Mouse (Mus musculus) liver, embryonic 13.5 days (tissue): ENCODE results near the gene Gnb3. TPM values are rescaled to one million over a fixed set of nuclear protein-coding genes. Genes with fewer than 3 reads are reported as not detected.

Experiments
- ATAC-seq: fragments of 200-750 bp; cut with Nextera tagmentation; 2 replicates; pipeline ENCODE4 v1.8.0; 2017; ENCODE audit warnings: low read depth, mild to moderate bottlenecking, moderate number of reproducible peaks, moderate library complexity
- DNase-seq: peaks from one replicate; pipeline ENCODE4 v3.0.0; 2022
- H3K27ac ChIP-seq: fragments of 300-500 bp; sonication (generic); 2 replicates; pipeline ENCODE4 v1.5.1; 2015; ENCODE audit warnings: moderate library complexity, mild to moderate bottlenecking, inconsistent platforms
- H3K27me3 ChIP-seq: fragments of 300-500 bp; sonication (generic); 2 replicates; pipeline ENCODE4 v1.6.1; 2015; ENCODE audit warnings: mild to moderate bottlenecking, inconsistent platforms
- H3K36me3 ChIP-seq: fragments of 300-500 bp; sonication (generic); 2 replicates; pipeline ENCODE4 v1.6.1; 2015; ENCODE audit warnings: mild to moderate bottlenecking, inconsistent platforms
- H3K4me1 ChIP-seq: fragments of 300-500 bp; sonication (generic); replicated peaks from 2 replicates; pipeline ENCODE4 v1.6.1; 2015; ENCODE audit warnings: inconsistent platforms
- H3K4me2 ChIP-seq: fragments of 300-500 bp; sonication (generic); 2 replicates; pipeline ENCODE4 v1.6.1; 2015; ENCODE audit warnings: inconsistent platforms, mild to moderate bottlenecking, moderate library complexity
- H3K4me3 ChIP-seq: fragments of 300-500 bp; sonication (generic); replicated peaks from 2 replicates; pipeline ENCODE4 v1.5.1; 2015; ENCODE audit warnings: mild to moderate bottlenecking, inconsistent platforms
- H3K9ac ChIP-seq: fragments of 300-500 bp; sonication (generic); 2 replicates; pipeline ENCODE4 v1.6.1; 2015; ENCODE audit warnings: mild to moderate bottlenecking, inconsistent platforms
- H3K9me3 ChIP-seq: fragments of 300-500 bp; sonication (generic); replicated peaks from 2 replicates; pipeline ENCODE4 v1.6.1; 2016; ENCODE audit warnings: inconsistent platforms
- WGBS: fragments of 180-500 bp; shearing (Covaris S2); methylation state at CpG from one replicate; pipeline ENCODE4 v1.1.7; 2015; ENCODE audit not compliant: insufficient replicate concordance; 5-methylcytosine and 5-hydroxymethylcytosine counted together
- polyA plus RNA-seq: library from polyadenylated mRNA; unstranded; fragments of >200 nt; fragmentation: Nextera tagmentation; extraction: Ambion mirVana; gene quantifications from 2 replicates; pipeline ENCODE4 v1.2.1, GENCODE M21; 2015

The Gnb3 gene
- polyA plus RNA-seq, 1 experiment from 2014 or later, result 0.16 TPM

GRCm38 (mm10) chr6:124828868-124829798 is 10.9 kb downstream of the Gnb3 start, which contains the start of the genes Usp5 and Cdca3:
Gene Usp5 (minus strand): TSS chr6:124829484.
Gene Cdca3 (plus strand): TSS chr6:124829547.
- peak within 1 kb of the TSS; percentile 97 for H3K9ac ChIP-seq
- WGBS, result under 1% methylated on average over 55 of the region's 55 CpGs
- peaks cover 43% of the 10 kb centered on the region for H3K4me1 ChIP-seq
- ATAC-seq (peak; percentile 87), DNase-seq (peak; percentile 99)
- no peaks in the 10 kb centered on the region for H3K9me3 ChIP-seq
- peak within 1 kb of the TSS; percentile 98 for H3K4me3 ChIP-seq
- no peaks in the 10 kb centered on the region for H3K27me3 ChIP-seq
- H3K4me2 ChIP-seq, result peak within 1 kb of the TSS; percentile 92
- H3K36me3 ChIP-seq, result peaks cover 58% of the 10 kb centered on the region
- H3K27ac ChIP-seq, result peak within 1 kb of the TSS; percentile 91

DNA sequence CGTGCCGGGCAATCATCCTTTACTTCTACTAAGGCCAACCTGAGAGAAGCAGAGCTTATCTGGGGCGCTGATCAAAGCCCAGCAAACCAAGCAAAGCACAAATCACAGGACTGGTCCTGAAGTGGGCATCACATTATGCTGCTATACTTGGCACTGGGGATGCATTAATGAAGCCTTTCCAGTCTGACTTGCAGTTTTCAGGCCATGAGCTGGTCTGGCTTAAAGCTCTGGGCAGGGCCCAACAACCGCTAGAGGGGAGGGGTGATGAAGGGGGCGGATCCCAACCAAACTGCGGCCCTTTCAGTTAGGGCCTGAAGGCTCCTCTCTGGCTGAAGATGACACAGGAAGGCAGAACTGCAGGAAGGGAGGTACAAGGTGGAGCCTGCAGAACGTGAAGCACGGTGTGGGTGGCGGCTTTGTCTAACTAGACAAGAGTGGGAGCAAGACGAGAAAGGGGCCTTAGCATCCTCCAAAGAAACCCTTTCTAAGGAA is 11.9 kb downstream of the Gnb3 start:
- WGBS, result 18% methylated on average over 10 of the region's 10 CpGs
- ATAC-seq (no peak), DNase-seq (peak; percentile 58)
- H3K27me3 ChIP-seq, result no peaks in the 10 kb centered on the region
- H3K9ac ChIP-seq, result peak overlapping the region; percentile 78
- H3K4me2 ChIP-seq, result peak overlapping the region; percentile 92
- no peaks in the 10 kb centered on the region for H3K9me3 ChIP-seq
- H3K27ac ChIP-seq, result peak overlapping the region; percentile 69
- peaks cover 43% of the 10 kb centered on the region for H3K4me1 ChIP-seq
- H3K36me3 ChIP-seq, result peaks cover 58% of the 10 kb centered on the region
- H3K4me3 ChIP-seq, result peak overlapping the region; percentile 98

DNA sequence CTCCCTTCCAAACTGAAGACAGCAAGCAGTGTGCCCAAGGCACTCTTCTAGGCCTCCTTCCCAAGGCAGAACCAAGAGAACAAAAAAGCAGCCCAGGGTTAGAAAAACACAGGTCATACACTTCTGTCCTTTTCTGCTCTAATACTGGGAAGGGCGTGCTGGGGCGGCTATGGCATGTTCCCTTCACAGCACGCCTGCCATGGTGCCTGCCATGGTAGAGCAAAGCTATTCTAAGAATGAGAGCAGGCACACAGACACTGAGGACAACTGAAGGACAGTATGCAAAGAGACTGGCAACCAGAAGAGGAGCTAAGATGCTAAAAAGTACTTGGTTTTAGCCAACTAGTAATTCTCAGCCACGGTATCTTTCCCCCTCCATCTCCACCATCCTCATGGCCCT is 18.0 kb downstream of the Gnb3 start:
- Histone ChIP-seq H3K27ac (no peak overlapping the region), H3K4me2 (no peak overlapping the region), H3K9me3 (no peaks in the 10 kb centered on the region), H3K4me3 (no peak overlapping the region), H3K9ac (no peak overlapping the region), H3K27me3 (no peaks in the 10 kb centered on the region), H3K36me3 (peaks cover 93% of the 10 kb centered on the region), H3K4me1 (peaks cover 7% of the 10 kb centered on the region)
- 88% methylated on average over 4 of the region's 4 CpGs for WGBS
- DNase-seq (no peak), ATAC-seq (no peak)

GRCm38 (mm10) chr6:124820891-124821290 is 19.2 kb downstream of the Gnb3 start:
- Histone ChIP-seq H3K27ac (no peak overlapping the region), H3K9me3 (no peaks in the 10 kb centered on the region), H3K36me3 (peaks cover 100% of the 10 kb centered on the region), H3K4me1 (0 out of 2 replicates have a peak, but pooled peaks cover 4% of the 10 kb centered on the region), H3K4me3 (no peak overlapping the region), H3K4me2 (no peak overlapping the region), H3K9ac (no peak overlapping the region), H3K27me3 (no peaks in the 10 kb centered on the region)
- ATAC-seq, result no peak
- no peak for DNase-seq
- 82% methylated on average over 5 of the region's 5 CpGs for WGBS

GRCm38 (mm10) chr6:124817971-124818370 is 22.1 kb downstream of the Gnb3 start:
- H3K4me2 ChIP-seq, result no peak overlapping the region
- no peak overlapping the region for H3K27ac ChIP-seq
- peaks cover 24% of the 10 kb centered on the region for H3K4me1 ChIP-seq
- H3K9ac ChIP-seq, result no peak overlapping the region
- H3K27me3 ChIP-seq, result no peaks in the 10 kb centered on the region
- no peak for ATAC-seq
- no peaks in the 10 kb centered on the region for H3K9me3 ChIP-seq
- WGBS, result 59% methylated on average over 8 of the region's 8 CpGs
- DNase-seq, result no peak
- no peak overlapping the region for H3K4me3 ChIP-seq
- peaks cover 77% of the 10 kb centered on the region for H3K36me3 ChIP-seq

DNA sequence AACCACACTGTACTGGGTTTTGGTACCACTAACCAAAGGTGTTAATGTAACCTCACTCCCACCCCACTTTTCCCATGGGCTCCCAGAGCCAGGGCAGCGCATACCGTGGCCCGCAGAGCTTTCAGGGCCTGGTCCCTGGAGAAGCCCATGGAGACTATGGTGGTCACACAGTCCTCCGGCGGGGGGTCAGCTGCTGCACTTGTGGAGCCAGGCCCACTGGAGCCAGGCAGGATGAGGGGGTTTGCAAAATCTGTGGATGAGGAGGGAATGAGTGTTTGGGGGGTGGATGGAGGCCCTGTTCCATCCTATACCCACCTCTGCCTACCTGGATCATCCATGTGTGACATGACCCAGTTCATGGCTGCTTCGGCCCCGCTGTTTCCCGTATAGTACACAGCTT is 22.5 kb downstream of the Gnb3 start:
- 90% methylated on average over 8 of the region's 8 CpGs for WGBS
- ATAC-seq (no peak), DNase-seq (no peak)
- no peaks in the 10 kb centered on the region for H3K9me3 ChIP-seq
- no peak overlapping the region; the same call in 1 of the 2 replicates for H3K9ac ChIP-seq
- no peak overlapping the region for H3K4me3 ChIP-seq
- H3K36me3 ChIP-seq, result peaks cover 75% of the 10 kb centered on the region
- no peak overlapping the region for H3K4me2 ChIP-seq
- no peak overlapping the region for H3K27ac ChIP-seq
- H3K27me3 ChIP-seq, result no peaks in the 10 kb centered on the region
- H3K4me1 ChIP-seq, result peaks cover 28% of the 10 kb centered on the region

GRCm38 (mm10) chr6:124817125-124817524 is 22.9 kb downstream of the Gnb3 start:
- no peak overlapping the region for H3K4me3 ChIP-seq
- no peaks in the 10 kb centered on the region for H3K27me3 ChIP-seq
- no peak overlapping the region for H3K4me2 ChIP-seq
- H3K9ac ChIP-seq, result no peak overlapping the region; the same call in 1 of the 2 replicates
- no peak for ATAC-seq
- H3K27ac ChIP-seq, result no peak overlapping the region
- DNase-seq, result no peak
- H3K9me3 ChIP-seq, result no peaks in the 10 kb centered on the region
- peaks cover 75% of the 10 kb centered on the region for H3K36me3 ChIP-seq
- H3K4me1 ChIP-seq, result peaks cover 32% of the 10 kb centered on the region
- 82% methylated on average over 11 of the region's 11 CpGs for WGBS

GRCm38 (mm10) chr6:124816611-124817010 is 23.5 kb downstream of the Gnb3 start:
- Histone ChIP-seq H3K27ac (no peak overlapping the region), H3K9ac (no peak overlapping the region), H3K36me3 (peaks cover 75% of the 10 kb centered on the region), H3K9me3 (no peaks in the 10 kb centered on the region), H3K4me1 (peaks cover 38% of the 10 kb centered on the region), H3K27me3 (no peaks in the 10 kb centered on the region), H3K4me2 (no peak overlapping the region), H3K4me3 (no peak overlapping the region)
- ATAC-seq, result no peak
- no peak for DNase-seq
- 89% methylated on average over 4 of the region's 4 CpGs for whole genome bisulfite sequencing

- Histone ChIP-seq H3K9ac (0 out of 2 replicates have a peak overlapping the region, but pooled peaks have one; percentile 2), H3K4me3 (no peak overlapping the region)
- no peak for ATAC-seq
Measured at GRCm38 (mm10) chr6:124814858-124815774, 25.0 kb downstream of the Gnb3 start.

DNA sequence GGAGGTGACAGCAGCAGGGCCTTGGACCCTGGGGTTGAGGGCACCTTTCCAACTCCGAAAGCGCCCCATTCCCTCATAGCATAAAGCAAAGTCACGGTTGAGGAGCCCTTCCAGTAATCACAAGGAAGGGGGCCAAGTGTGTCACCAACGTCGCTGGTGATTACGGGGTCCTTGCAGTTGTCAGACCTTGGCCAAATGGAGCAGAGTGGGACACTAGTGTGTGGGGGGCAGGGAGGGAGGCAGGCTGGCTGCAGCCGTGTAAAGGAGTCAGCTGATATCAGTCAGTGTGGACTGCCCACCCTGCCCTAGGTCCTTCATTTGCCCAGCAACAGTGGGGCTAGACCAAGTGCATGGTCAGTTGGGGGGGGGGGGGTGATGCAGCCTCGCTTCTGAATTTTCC is 25.6 kb downstream of the Gnb3 start:
- Histone ChIP-seq H3K27ac (peak overlapping the region; percentile 89; the same call in 1 of the 2 replicates), H3K4me2 (peak overlapping the region; percentile 90), H3K4me1 (peaks cover 58% of the 10 kb centered on the region), H3K27me3 (no peaks in the 10 kb centered on the region), H3K9ac (peak overlapping the region; percentile 84), H3K4me3 (peak overlapping the region; percentile 73), H3K36me3 (peaks cover 72% of the 10 kb centered on the region), H3K9me3 (no peaks in the 10 kb centered on the region)
- WGBS, result 41% methylated on average over 8 of the region's 8 CpGs
- ATAC-seq (peak; percentile 10; the same call in 1 of the 2 replicates), DNase-seq (no peak)

More at GRCm38 (mm10) chr6:124814858-124815774, 25.0 kb downstream of the Gnb3 start:
- Histone ChIP-seq H3K36me3 (peaks cover 75% of the 10 kb centered on the region), H3K27ac (peak overlapping the region; percentile 89), H3K27me3 (no peaks in the 10 kb centered on the region), H3K4me2 (peak overlapping the region; percentile 90; the same call in 1 of the 2 replicates), H3K4me1 (peaks cover 51% of the 10 kb centered on the region), H3K9me3 (no peaks in the 10 kb centered on the region)
- 67% methylated on average over 9 of the region's 9 CpGs for WGBS
- no peak for DNase-seq
